Mouse (Mus musculus): ENCODE results near the gene Nxf7. TPM values are rescaled to one million over a fixed set of nuclear protein-coding genes. Genes with fewer than 3 reads are reported as not detected.

The Nxf7 gene
- 3.8 TPM for polyA plus RNA-seq (2015; fragmentation: Illumina TruSeq; extraction: RNeasy Lipid Tissue Mini Kit (QIAGEN cat#74804); ENCODE audit: low read depth, low replicate concordance)

GRCm38 (mm10) chrX:135598677-135599076 lies at the start of gene Nxf7:
Gene Nxf7 (minus strand): TSS chrX:135598777.

GRCm38 (mm10) chrX:135627605-135628004 lies 29.0 kb upstream of the Nxf7 start, which contains the start of gene Prame:
Gene Prame (minus strand): TSS chrX:135627705.

Other genes starting within 250 kb of the Nxf7 start
- not detected for gene Gm5128, start 225.5 kb downstream of the Nxf7 start, polyA plus RNA-seq (2015; fragmentation: Illumina TruSeq; extraction: RNeasy Lipid Tissue Mini Kit (QIAGEN cat#74804); ENCODE audit: low read depth, low replicate concordance)
- not detected for gene Gm7903, start 164.9 kb downstream of the Nxf7 start, polyA plus RNA-seq (2015; fragmentation: Illumina TruSeq; extraction: RNeasy Lipid Tissue Mini Kit (QIAGEN cat#74804); ENCODE audit: low read depth, low replicate concordance)
- not detected for gene AV320801, start 104.2 kb downstream of the Nxf7 start, polyA plus RNA-seq (2015; fragmentation: Illumina TruSeq; extraction: RNeasy Lipid Tissue Mini Kit (QIAGEN cat#74804); ENCODE audit: low read depth, low replicate concordance)
- not detected for gene Prame, start 28.9 kb upstream of the Nxf7 start, polyA plus RNA-seq (2015; fragmentation: Illumina TruSeq; extraction: RNeasy Lipid Tissue Mini Kit (QIAGEN cat#74804); ENCODE audit: low read depth, low replicate concordance)
- gene Tcp11x2, start 95.0 kb upstream of the Nxf7 start, polyA plus RNA-seq (2015; fragmentation: Illumina TruSeq; extraction: RNeasy Lipid Tissue Mini Kit (QIAGEN cat#74804); ENCODE audit: low read depth, low replicate concordance) = not detected
- gene Tmsb15a, start 126.5 kb upstream of the Nxf7 start, polyA plus RNA-seq (2015; fragmentation: Illumina TruSeq; extraction: RNeasy Lipid Tissue Mini Kit (QIAGEN cat#74804); ENCODE audit: low read depth, low replicate concordance) = not detected
- 24.2 TPM for gene Armcx5, start 144.0 kb upstream of the Nxf7 start, polyA plus RNA-seq (2015; fragmentation: Illumina TruSeq; extraction: RNeasy Lipid Tissue Mini Kit (QIAGEN cat#74804); ENCODE audit: low read depth, low replicate concordance)
- gene Gprasp1, start 144.0 kb upstream of the Nxf7 start, polyA plus RNA-seq (2015; fragmentation: Illumina TruSeq; extraction: RNeasy Lipid Tissue Mini Kit (QIAGEN cat#74804); ENCODE audit: low read depth, low replicate concordance) = 237 TPM
- gene Bhlhb9, start 198.8 kb upstream of the Nxf7 start, polyA plus RNA-seq (2015; fragmentation: Illumina TruSeq; extraction: RNeasy Lipid Tissue Mini Kit (QIAGEN cat#74804); ENCODE audit: low read depth, low replicate concordance) = 58.6 TPM
- 130 TPM for gene Gprasp2, start 240.3 kb upstream of the Nxf7 start, polyA plus RNA-seq (2015; fragmentation: Illumina TruSeq; extraction: RNeasy Lipid Tissue Mini Kit (QIAGEN cat#74804); ENCODE audit: low read depth, low replicate concordance)

Data from brain, adult 10 weeks (tissue).